Mouse (Mus musculus): ENCODE measurements around the gene Lad1. TPM values are rescaled to one million over a fixed set of nuclear protein-coding genes. Genes with fewer than 3 reads are reported as not detected.

Lad1 gene
- polyA plus RNA-seq, 1 experiment from 2014 or later = 21.7 TPM

DNA sequence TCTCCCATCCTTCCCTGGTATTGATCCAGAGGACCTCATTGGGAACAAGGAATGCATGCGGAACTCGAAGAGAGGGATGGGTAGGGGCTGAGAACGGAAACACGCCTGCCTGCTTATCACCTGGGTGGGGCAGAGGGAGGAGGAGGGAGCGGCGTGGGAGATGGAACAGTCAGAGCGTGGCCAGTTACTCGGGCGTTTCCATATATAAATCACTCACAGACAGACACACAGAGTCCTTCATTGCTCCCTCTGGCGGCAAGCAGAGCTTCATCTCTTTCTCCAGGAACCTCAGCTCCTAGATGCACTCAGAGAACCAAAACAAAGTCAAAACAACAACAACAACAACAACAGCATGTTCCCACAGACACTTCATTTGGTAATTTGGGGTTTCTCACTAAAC, 29.7 kb upstream of the Lad1 start:
- Histone ChIP-seq H3K27ac (peak overlapping the region; percentile 75), H3K36me3 (no peaks in the 10 kb centered on the region), H3K9me3 (replicated peaks) (no peaks in the 10 kb centered on the region), H3K9ac (no peak overlapping the region), H3K4me1 (peaks cover 34% of the 10 kb centered on the region), H3K27me3 (no peaks in the 10 kb centered on the region), H3K4me3 (replicated peaks) (0 out of 2 replicates have a peak overlapping the region, but pooled peaks have one; percentile 8), H3K4me2 (peak overlapping the region; percentile 50)
- WGBS = 2% methylated on average over 10 of the region's 10 CpGs
- ATAC-seq (replicated peaks; ENCODE audit: low FRiP score) = peak; percentile 57

DNA sequence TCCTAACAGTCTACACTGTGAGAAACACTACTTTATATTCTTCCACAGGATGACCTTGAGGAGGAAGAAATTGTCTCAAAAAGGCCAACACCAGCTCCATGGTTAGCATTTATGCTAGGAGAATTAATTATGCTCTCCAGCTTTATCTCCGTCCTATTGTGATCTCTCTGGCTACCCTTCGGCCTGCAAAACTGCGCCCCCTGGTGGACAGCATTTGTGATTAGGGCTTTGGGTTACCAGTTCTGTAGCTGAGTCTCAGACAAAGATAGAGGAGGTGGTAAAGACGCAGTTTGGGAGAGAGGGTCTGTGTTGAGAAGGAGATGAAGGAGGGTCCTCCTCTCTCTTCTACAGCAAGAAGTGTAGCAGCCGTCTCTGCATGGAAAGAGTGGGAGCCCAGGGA, 28.6 kb upstream of the Lad1 start:
- no peaks in the 10 kb centered on the region for H3K9me3 ChIP-seq (replicated peaks)
- no peak overlapping the region for H3K4me2 ChIP-seq
- no peak overlapping the region for H3K9ac ChIP-seq
- ATAC-seq (replicated peaks; ENCODE audit: low FRiP score) = no peak
- no peaks in the 10 kb centered on the region for H3K36me3 ChIP-seq
- no peaks in the 10 kb centered on the region for H3K27me3 ChIP-seq
- no peak overlapping the region for H3K27ac ChIP-seq
- H3K4me1 ChIP-seq = peaks cover 42% of the 10 kb centered on the region
- WGBS = 9% methylated on average over 5 of the region's 5 CpGs
- H3K4me3 ChIP-seq (replicated peaks) = no peak overlapping the region

DNA sequence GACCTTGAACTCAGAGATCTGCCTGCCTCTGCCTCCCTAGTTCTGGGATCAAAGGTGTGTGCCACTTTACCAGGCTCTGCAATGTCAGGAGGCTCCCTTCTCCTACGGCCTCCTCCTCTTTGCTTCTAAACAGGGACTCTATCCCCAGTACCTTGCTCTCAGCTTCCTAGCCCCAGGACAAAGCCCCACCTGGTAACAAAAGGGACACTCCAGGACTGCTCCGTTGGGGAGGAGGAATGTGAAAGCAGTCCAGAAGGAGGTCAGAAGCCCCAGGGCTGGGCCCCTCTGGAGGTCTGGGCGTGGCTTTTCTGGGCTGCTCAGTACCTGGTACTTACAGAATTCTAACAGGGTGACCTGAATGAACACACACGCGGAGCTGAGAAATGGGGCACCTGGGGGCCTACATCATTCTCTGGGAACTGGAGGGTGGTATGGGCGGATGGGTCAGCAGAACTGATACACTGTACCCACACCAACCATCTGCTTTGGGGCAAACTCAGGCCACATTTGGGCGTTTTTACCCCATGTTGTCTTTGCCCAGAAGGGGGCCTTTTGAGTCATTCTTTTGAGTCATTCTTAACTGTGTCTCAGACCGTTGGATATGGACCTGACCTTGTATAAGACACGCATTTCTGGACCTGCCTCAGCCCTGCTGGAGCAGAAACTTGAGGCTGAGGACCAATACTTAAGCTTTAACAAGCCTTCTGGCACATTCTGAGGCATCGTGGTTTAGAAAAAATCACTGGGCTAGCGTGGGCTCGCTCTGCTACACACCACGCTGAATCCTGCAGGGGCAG, 26.1 kb upstream of the Lad1 start:
- 68% methylated on average over 13 of the region's 13 CpGs for WGBS
- Histone ChIP-seq H3K9ac (no peak overlapping the region), H3K27me3 (no peaks in the 10 kb centered on the region), H3K4me3 (replicated peaks) (no peak overlapping the region), H3K36me3 (no peaks in the 10 kb centered on the region), H3K9me3 (replicated peaks) (no peaks in the 10 kb centered on the region), H3K27ac (peak overlapping the region; percentile 90), H3K4me1 (peaks cover 54% of the 10 kb centered on the region), H3K4me2 (no peak overlapping the region)
- no peak for ATAC-seq (replicated peaks; ENCODE audit: low FRiP score)

DNA sequence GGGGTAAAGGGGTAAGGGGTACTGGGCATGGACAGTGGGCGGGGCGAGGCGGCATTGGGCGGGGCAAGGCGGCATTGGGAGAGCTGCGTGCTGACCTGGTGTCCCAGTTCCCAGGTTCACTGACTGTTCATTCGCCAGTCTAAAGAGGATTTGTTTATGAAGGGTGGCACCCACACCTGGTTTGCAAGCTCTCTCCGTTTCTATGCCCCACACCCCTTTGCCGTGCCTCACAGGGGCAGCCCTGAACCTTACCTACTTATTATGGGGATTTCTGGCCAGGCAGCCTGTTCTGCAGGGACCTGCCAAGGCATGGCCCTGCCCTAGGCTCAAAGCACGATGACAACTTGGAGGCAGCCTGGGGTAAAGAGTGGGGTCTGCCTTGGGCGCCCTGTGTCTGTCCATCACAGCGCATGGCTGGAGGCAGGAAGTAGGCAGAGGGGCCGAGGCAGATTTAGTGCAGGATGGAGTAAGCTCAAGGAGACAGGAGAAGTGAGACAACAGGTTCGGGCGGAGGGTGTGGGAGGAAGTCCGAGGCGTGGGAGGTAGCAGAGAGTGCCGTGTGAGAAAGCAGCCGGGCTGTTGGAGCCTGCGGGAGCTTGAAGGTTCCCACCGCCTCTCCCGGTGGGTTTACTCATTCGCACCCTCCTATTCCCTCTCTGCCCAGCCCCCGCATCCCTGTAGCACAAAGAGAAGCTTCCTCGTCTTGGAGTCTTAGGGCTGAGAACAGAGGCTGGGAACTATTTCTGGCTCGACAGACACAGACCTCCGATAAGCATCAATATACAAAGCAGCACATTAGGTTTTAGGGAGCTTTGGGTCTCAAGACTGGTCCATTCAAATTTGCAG, 24.8 kb upstream of the Lad1 start:
- H3K9me3 ChIP-seq (replicated peaks) = no peaks in the 10 kb centered on the region
- H3K36me3 ChIP-seq = no peaks in the 10 kb centered on the region
- peak overlapping the region; percentile 33 for H3K4me3 ChIP-seq (replicated peaks)
- H3K9ac ChIP-seq = peak overlapping the region; percentile 33
- H3K27ac ChIP-seq = peak overlapping the region; percentile 90
- peak; percentile 65 for ATAC-seq (replicated peaks; ENCODE audit: low FRiP score)
- peaks cover 46% of the 10 kb centered on the region for H3K4me1 ChIP-seq
- no peaks in the 10 kb centered on the region for H3K27me3 ChIP-seq
- 10% methylated on average over 27 of the region's 27 CpGs for whole genome bisulfite sequencing
- peak overlapping the region; percentile 66 for H3K4me2 ChIP-seq

DNA sequence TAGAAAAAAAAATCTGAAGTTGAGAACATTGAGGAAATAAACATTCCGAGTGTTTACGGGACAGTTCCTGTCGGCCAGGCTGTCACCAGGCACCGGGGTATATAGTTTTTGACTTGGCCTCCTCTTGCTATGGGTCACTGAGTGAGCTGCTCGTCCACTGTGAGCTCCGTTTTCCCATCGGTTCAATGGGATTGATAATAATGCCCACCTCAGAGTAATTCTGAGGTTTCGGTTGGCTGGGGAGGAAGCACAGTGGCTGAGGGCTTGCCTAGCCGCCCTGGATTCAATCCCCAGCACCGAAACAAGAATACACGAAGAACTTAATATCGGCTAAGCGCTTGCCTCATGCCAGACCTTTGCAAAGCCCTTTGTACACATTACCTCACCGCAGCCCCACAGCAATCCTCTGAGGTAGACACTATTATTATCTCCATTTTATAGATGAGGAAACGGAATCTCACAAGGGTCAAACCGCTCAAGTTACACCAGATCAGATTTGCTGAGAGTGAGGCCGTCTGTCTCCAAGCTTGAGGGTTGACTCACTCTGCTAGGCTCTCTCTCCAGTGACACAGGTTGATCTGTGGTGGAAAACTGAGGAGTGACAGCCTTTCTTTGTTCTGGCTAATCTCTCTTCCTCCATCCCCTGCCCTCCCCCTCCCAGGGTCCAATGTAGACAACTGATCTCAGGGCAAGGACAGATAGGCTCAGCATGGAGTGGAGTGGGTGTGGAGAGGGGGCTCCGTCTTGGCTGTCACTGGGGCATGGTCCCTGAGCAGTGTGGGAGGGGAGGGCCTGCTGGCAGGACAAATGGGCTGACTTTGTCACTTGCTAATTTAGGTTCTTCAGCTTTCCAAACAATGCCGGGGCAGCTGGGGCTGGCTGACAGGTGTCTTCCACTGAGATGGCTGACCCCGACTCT, 23.9 kb upstream of the Lad1 start:
- H3K9me3 ChIP-seq (replicated peaks) = no peaks in the 10 kb centered on the region
- peak overlapping the region; percentile 90 for H3K27ac ChIP-seq
- peak overlapping the region; percentile 33; the same call in 1 of the 2 replicates for H3K9ac ChIP-seq
- H3K4me2 ChIP-seq = peak overlapping the region; percentile 66
- ATAC-seq (replicated peaks; ENCODE audit: low FRiP score) = peak; percentile 66
- H3K36me3 ChIP-seq = no peaks in the 10 kb centered on the region
- WGBS = 15% methylated on average over 20 of the region's 20 CpGs
- peaks cover 50% of the 10 kb centered on the region for H3K4me1 ChIP-seq
- peak overlapping the region; percentile 33 for H3K4me3 ChIP-seq (replicated peaks)
- H3K27me3 ChIP-seq = no peaks in the 10 kb centered on the region

DNA sequence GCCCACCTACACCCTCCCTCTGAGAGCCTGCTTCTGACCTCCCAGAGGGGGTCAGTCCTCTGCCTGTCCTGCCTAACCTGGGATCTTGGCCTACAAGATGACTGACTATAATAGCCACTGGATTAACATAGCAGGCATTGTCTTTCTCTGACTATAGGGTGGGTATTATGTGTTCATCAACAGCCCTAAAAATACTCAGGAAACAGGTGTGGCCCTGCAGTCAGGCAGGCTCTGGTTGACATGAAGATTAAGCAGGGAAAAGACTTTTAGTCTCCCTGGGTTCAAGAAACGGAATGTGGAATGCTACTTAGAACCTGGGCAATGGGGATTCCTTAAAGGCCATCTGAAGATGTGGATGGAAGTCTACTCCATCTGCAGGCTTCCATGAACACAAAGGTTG, 19.9 kb upstream of the Lad1 start:
- H3K4me1 ChIP-seq = peaks cover 54% of the 10 kb centered on the region
- no peaks in the 10 kb centered on the region for H3K36me3 ChIP-seq
- WGBS = 66% methylated on average over 1 of the region's 1 CpGs
- no peak for ATAC-seq (replicated peaks; ENCODE audit: low FRiP score)
- H3K4me2 ChIP-seq = no peak overlapping the region
- no peaks in the 10 kb centered on the region for H3K9me3 ChIP-seq (replicated peaks)
- H3K27ac ChIP-seq = no peak overlapping the region
- no peaks in the 10 kb centered on the region for H3K27me3 ChIP-seq
- no peak overlapping the region for H3K9ac ChIP-seq
- H3K4me3 ChIP-seq (replicated peaks) = no peak overlapping the region

DNA sequence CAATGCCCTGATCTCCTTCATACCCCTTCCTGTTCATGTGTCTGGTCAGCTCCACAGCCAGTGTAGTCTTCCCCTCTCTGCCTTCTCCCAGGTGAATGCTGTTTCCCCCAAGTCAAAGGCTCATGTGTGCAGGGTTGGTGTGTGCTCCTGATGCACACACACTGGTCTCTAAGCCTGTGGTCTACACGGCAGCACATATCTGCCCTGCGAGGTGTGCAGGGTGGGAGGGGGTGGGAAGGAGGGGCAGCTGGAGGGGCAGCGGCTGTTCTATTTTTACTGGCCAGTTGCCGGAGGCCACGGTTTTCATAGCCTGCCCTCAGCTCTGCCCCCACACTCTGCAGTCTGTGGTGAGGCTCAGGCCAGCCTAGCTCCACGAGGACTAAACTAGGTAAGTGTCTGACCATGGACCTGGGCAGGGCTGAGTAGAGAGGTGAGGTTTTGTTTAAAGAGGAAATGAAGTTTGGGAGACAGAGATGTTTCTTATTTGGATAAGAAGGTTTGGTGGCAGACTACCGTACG, 19.2 kb upstream of the Lad1 start:
- H3K36me3 ChIP-seq = no peaks in the 10 kb centered on the region
- ATAC-seq (replicated peaks; ENCODE audit: low FRiP score) = no peak
- WGBS = 19% methylated on average over 8 of the region's 8 CpGs
- H3K4me2 ChIP-seq = no peak overlapping the region
- H3K9ac ChIP-seq = no peak overlapping the region
- no peaks in the 10 kb centered on the region for H3K9me3 ChIP-seq (replicated peaks)
- peaks cover 47% of the 10 kb centered on the region for H3K4me1 ChIP-seq
- H3K4me3 ChIP-seq (replicated peaks) = no peak overlapping the region
- H3K27me3 ChIP-seq = no peaks in the 10 kb centered on the region
- H3K27ac ChIP-seq = no peak overlapping the region

DNA sequence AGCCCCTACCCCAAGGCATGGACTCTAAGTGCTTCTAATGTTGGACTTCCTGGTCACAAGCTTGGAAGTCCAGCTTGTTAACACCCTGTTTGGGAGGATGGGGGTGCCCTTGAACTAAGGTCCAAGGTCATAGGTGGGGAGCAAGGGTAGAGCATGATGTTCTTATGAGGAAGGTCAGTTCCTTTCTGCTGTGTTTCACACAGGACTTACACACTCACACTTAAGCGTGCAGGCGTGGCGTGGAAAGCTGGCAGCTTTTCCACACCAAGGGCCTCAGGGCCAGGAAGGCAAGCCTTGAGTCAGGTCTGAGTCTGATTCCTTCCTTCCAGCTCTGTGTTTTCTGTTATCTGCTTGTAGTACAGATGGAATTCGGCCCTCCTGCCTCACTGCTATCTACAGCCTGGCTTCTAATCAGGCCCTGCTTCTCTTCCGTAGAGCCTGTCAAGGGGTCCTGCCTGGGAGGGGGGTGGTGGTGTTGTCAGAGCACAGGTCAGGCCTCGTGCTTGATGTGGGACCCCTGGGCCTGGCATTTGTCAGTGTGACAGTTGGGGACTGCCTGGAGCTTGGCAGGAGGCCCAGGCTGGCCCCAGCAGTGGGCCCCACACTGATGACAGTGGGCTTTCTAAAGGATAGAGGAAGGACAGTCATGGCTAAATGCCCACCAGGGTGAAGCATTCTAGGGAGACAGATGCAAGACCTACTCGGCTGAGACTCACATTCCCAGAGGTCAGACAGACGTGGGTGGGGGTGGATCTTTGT, 18.0 kb upstream of the Lad1 start:
- H3K4me2 ChIP-seq = no peak overlapping the region
- no peak overlapping the region for H3K9ac ChIP-seq
- H3K4me1 ChIP-seq = peaks cover 35% of the 10 kb centered on the region
- H3K27me3 ChIP-seq = no peaks in the 10 kb centered on the region
- no peaks in the 10 kb centered on the region for H3K9me3 ChIP-seq (replicated peaks)
- WGBS = 43% methylated on average over 8 of the region's 8 CpGs
- no peaks in the 10 kb centered on the region for H3K36me3 ChIP-seq
- H3K4me3 ChIP-seq (replicated peaks) = no peak overlapping the region
- H3K27ac ChIP-seq = peak overlapping the region; percentile 70
- ATAC-seq (replicated peaks; ENCODE audit: low FRiP score) = peak; percentile 57

DNA sequence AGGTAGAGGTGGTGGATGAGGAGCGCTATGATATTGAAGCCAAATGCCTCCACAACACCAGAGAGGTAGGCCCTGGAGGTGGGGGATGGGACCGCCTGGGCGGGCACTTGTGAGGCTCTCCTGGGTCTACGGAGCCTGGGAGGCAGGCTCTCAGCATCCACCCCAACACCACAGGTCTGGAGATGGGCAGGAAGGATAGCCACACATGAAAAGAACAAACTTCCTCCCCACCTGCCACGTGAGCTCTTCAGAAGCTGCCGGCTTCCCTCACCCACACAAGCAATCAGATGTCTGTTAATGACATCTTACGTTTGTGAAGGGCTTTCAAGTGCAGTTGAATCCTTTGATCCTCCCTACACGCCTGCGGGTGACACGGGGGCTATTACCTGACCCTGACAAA, 10.9 kb upstream of the Lad1 start:
- Histone ChIP-seq H3K4me1 (peaks cover 13% of the 10 kb centered on the region), H3K36me3 (no peaks in the 10 kb centered on the region), H3K4me3 (replicated peaks) (no peak overlapping the region), H3K4me2 (no peak overlapping the region), H3K27ac (no peak overlapping the region), H3K9me3 (replicated peaks) (no peaks in the 10 kb centered on the region), H3K9ac (no peak overlapping the region), H3K27me3 (no peaks in the 10 kb centered on the region)
- no peak for ATAC-seq (replicated peaks; ENCODE audit: low FRiP score)
- 25% methylated on average over 10 of the region's 10 CpGs for WGBS

DNA sequence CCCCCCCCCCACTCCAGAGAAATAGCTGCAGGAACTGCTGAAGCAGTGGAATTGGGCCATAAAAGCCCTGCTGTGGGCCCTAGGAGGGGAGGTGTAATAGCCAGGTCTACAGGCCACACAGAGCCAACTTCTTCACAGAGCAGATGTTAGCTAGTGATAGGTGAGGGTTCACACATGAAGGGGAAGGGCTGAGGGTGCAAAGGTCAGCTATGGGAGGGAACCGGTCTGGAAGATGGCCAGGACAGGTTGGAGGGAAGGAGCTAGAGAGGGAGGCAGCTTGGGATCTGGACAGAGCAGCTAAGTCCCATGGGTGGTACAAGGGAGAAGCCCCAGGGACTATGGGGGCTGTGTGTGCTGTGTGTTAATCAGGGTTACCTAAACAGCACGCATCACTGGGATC, 8.2 kb upstream of the Lad1 start:
- Histone ChIP-seq H3K4me2 (no peak overlapping the region), H3K27ac (no peak overlapping the region), H3K4me1 (peaks cover 34% of the 10 kb centered on the region), H3K9me3 (replicated peaks) (no peaks in the 10 kb centered on the region), H3K36me3 (no peaks in the 10 kb centered on the region), H3K27me3 (no peaks in the 10 kb centered on the region), H3K9ac (no peak overlapping the region), H3K4me3 (replicated peaks) (no peak overlapping the region)
- ATAC-seq (replicated peaks; ENCODE audit: low FRiP score) = no peak
- 60% methylated on average over 2 of the region's 2 CpGs for WGBS
